Mouse (Mus musculus) mesoderm, embryonic 11.5 days (tissue): Measurements from ENCODE around the gene Gm49361.

Source experiments
- DNase-seq: peaks from one replicate; pipeline ENCODE4 v3.0.0-alpha.2; 2012; ENCODE audit warnings: low read depth, low spot score

Gm49361 gene

GRCm38 (mm10) chr14:57729975-57730499, 15.9 kb downstream of the Gm49361 start:
- no peak for DNase-seq

GRCm38 (mm10) chr14:57729364-57729763, 16.5 kb downstream of the Gm49361 start:
- no peak for DNase-seq

- no peak for DNase-seq
Observed at GRCm38 (mm10) chr14:57726172-57726571, 19.7 kb downstream of the Gm49361 start.

GRCm38 (mm10) chr14:57724473-57724872, 21.4 kb downstream of the Gm49361 start:
- DNase-seq: no peak

GRCm38 (mm10) chr14:57718245-57718644, 27.7 kb downstream of the Gm49361 start:
- no peak for DNase-seq

GRCm38 (mm10) chr14:57716601-57717245, 29.2 kb downstream of the Gm49361 start:
- DNase-seq: peak; percentile 24

- DNase-seq: no peak
Observed at GRCm38 (mm10) chr14:57712884-57713283, 33.0 kb downstream of the Gm49361 start.

GRCm38 (mm10) chr14:57711059-57711458, 34.8 kb downstream of the Gm49361 start:
- no peak for DNase-seq

- peak; percentile 30 for DNase-seq
Observed at GRCm38 (mm10) chr14:57709171-57709570, 36.7 kb downstream of the Gm49361 start.

GRCm38 (mm10) chr14:57708580-57708979, 37.3 kb downstream of the Gm49361 start:
- no peak for DNase-seq

- no peak for DNase-seq
Observed at GRCm38 (mm10) chr14:57707100-57707893, 38.6 kb downstream of the Gm49361 start.

GRCm38 (mm10) chr14:57706760-57707099, 39.2 kb downstream of the Gm49361 start:
- no peak for DNase-seq

GRCm38 (mm10) chr14:57705759-57706158, 40.1 kb downstream of the Gm49361 start:
- DNase-seq: no peak

GRCm38 (mm10) chr14:57705075-57705474, 40.8 kb downstream of the Gm49361 start:
- no peak for DNase-seq

- no peak for DNase-seq
Observed at GRCm38 (mm10) chr14:57701915-57702477, 43.9 kb downstream of the Gm49361 start.

GRCm38 (mm10) chr14:57699461-57699970, 46.4 kb downstream of the Gm49361 start:
- DNase-seq: no peak

GRCm38 (mm10) chr14:57699016-57699415, 46.9 kb downstream of the Gm49361 start:
- DNase-seq: no peak

GRCm38 (mm10) chr14:57696066-57696465, 49.8 kb downstream of the Gm49361 start:
- no peak for DNase-seq

GRCm38 (mm10) chr14:57695550-57695949, 50.4 kb downstream of the Gm49361 start:
- no peak for DNase-seq

- no peak for DNase-seq
Observed at GRCm38 (mm10) chr14:57694246-57694645, 51.7 kb downstream of the Gm49361 start.

- DNase-seq: no peak
Observed at GRCm38 (mm10) chr14:57692517-57693130, 53.3 kb downstream of the Gm49361 start.

GRCm38 (mm10) chr14:57691316-57691715, 54.6 kb downstream of the Gm49361 start:
- DNase-seq: no peak
